Mouse (Mus musculus) stomach, embryonic 16.5 days (tissue): ENCODE measurements around the gene Mtch1. TPM values are rescaled to one million over a fixed set of nuclear protein-coding genes. Genes with fewer than 3 reads are reported as not detected.
"Not testable (repeated sequence)": the region's sequence is repeated elsewhere in the genome, so short reads cannot be mapped to it uniquely, and the experiment has no call there.

ENCODE experiments used
- ATAC-seq: fragments of 200-750 bp; cut with Nextera tagmentation; 2 replicates; pipeline ENCODE4 v1.8.0; 2017; ENCODE audit warnings: moderate number of reproducible peaks, moderate TSS enrichment; ENCODE audit not compliant: insufficient read depth, low FRiP score
- H3K27ac ChIP-seq: fragments of 300-500 bp; sonication (generic); 2 replicates; pipeline ENCODE4 v1.5.1; 2014; ENCODE audit warnings: low read length
- H3K27me3 ChIP-seq: fragments of 300-500 bp; sonication (generic); 2 replicates; pipeline ENCODE4 v1.6.1; 2014; ENCODE audit warnings: low read length, control low read depth, mixed read lengths; ENCODE audit not compliant: control insufficient read depth, insufficient read depth
- H3K36me3 ChIP-seq: fragments of 300-500 bp; sonication (generic); 2 replicates; pipeline ENCODE4 v1.6.1; 2014; ENCODE audit warnings: low read length; ENCODE audit not compliant: control insufficient read depth, insufficient read depth
- H3K4me1 ChIP-seq: fragments of 300-500 bp; sonication (generic); 2 replicates; pipeline ENCODE4 v1.6.1; 2014; ENCODE audit warnings: low read length, control low read depth, mixed read lengths; ENCODE audit not compliant: control insufficient read depth, insufficient read depth
- H3K4me2 ChIP-seq: fragments of 300-500 bp; sonication (generic); 2 replicates; pipeline ENCODE4 v1.6.1; 2014; ENCODE audit warnings: low read depth, low read length, mixed read lengths
- H3K4me3 ChIP-seq: fragments of 300-500 bp; sonication (generic); replicated peaks from 2 replicates; pipeline ENCODE4 v1.5.1; 2014; ENCODE audit warnings: mild to moderate bottlenecking, low read length
- H3K9ac ChIP-seq: fragments of 300-500 bp; sonication (generic); 2 replicates; pipeline ENCODE4 v1.6.1; 2014; ENCODE audit warnings: low read length
- H3K9me3 ChIP-seq: fragments of 300-500 bp; sonication (generic); replicated peaks from 2 replicates; pipeline ENCODE4 v1.6.1; 2016; ENCODE audit warnings: low read length, control low read depth; ENCODE audit not compliant: control insufficient read depth
- WGBS: fragments of 180-500 bp; shearing (Covaris S2); extraction: QIAGEN DNeasy Blood & Tissue Kit; methylation state at CpG from one replicate; pipeline ENCODE4 v1.1.7; 2014; 5-methylcytosine and 5-hydroxymethylcytosine counted together
- polyA plus RNA-seq: library from polyadenylated mRNA; unstranded; fragments of >200 nt; fragmentation: Nextera tagmentation; extraction: Ambion mirVana; gene quantifications from 2 replicates; pipeline ENCODE4 v1.2.1, GENCODE M21; 2015

The Mtch1 gene
- polyA plus RNA-seq, result 91.7 and 102 TPM in 2 replicates

- Histone ChIP-seq H3K36me3 (0 out of 2 replicates have a peak, but pooled peaks cover 9% of the 10 kb centered on the region), H3K27me3 (no peaks in the 10 kb centered on the region), H3K4me3 (peak within 1 kb of the TSS; percentile 74), H3K9ac (peak within 1 kb of the TSS; percentile 89), H3K4me1 (peaks cover 24% of the 10 kb centered on the region), H3K4me2 (peak within 1 kb of the TSS; percentile 88), H3K9me3 (no peaks in the 10 kb centered on the region), H3K27ac (peak within 1 kb of the TSS; percentile 94)
- WGBS, result under 1% methylated on average over 39 of the region's 53 CpGs
- ATAC-seq, result peak; percentile 98
Observed at GRCm38 (mm10) chr17:29347645-29348256, at the start of gene Mtch1. Gene Mtch1, minus strand, starts transcription at chr17:29347934.

DNA sequence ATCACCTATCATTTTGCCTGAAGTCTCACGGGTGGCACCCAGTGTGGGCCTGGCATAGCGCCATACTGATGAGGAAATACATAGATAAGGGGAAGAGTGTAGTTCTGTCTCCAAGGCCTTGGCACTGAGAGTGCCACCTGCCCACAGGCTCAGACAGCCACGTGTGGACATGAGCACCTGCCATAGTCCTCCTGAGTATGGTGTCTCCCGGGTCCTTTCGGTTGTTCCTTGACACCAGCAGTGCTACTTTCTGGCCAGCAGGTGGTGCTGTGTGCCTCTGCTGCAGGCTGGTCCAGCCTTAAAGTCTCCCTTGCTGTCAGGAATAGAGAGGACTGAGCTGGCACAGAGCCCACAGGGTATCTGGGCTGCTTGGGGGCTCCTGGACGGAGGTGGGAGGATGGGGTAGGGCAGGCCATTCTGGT lies 49.1 kb upstream of the Mtch1 start:
- H3K27me3 ChIP-seq, result no peaks in the 10 kb centered on the region
- H3K9me3 ChIP-seq, result no peaks in the 10 kb centered on the region
- H3K4me2 ChIP-seq, result 0 out of 2 replicates have a peak overlapping the region, but pooled peaks have one; percentile 16
- 0 out of 2 replicates have a peak overlapping the region, but pooled peaks have one; percentile 7 for H3K27ac ChIP-seq
- peak overlapping the region; percentile 34; the same call in 1 of the 2 replicates for H3K9ac ChIP-seq
- no peaks in the 10 kb centered on the region for H3K36me3 ChIP-seq
- H3K4me1 ChIP-seq, result peaks cover 37% of the 10 kb centered on the region
- H3K4me3 ChIP-seq, result no peak overlapping the region
- 16% methylated on average over 6 of the region's 6 CpGs for WGBS
- peak; percentile 58 for ATAC-seq

GRCm38 (mm10) chr17:29396056-29396799 lies 48.5 kb upstream of the Mtch1 start:
- H3K4me1 ChIP-seq, result peaks cover 37% of the 10 kb centered on the region
- H3K4me3 ChIP-seq, result no peak overlapping the region
- no peaks in the 10 kb centered on the region for H3K9me3 ChIP-seq
- no peak overlapping the region for H3K27ac ChIP-seq
- 54% methylated on average over 6 of the region's 6 CpGs for WGBS
- H3K9ac ChIP-seq, result no peak overlapping the region
- H3K36me3 ChIP-seq, result no peaks in the 10 kb centered on the region
- no peaks in the 10 kb centered on the region for H3K27me3 ChIP-seq
- no peak overlapping the region for H3K4me2 ChIP-seq
- no peak for ATAC-seq

- Histone ChIP-seq H3K4me2 (no peak overlapping the region), H3K9ac (no peak overlapping the region), H3K27ac (no peak overlapping the region), H3K27me3 (no peaks in the 10 kb centered on the region), H3K4me1 (peaks cover 37% of the 10 kb centered on the region), H3K4me3 (no peak overlapping the region), H3K36me3 (no peaks in the 10 kb centered on the region), H3K9me3 (no peaks in the 10 kb centered on the region)
- ATAC-seq, result no peak
- 53% methylated on average over 7 of the region's 7 CpGs for WGBS
Observed at GRCm38 (mm10) chr17:29395381-29395780, 47.6 kb upstream of the Mtch1 start.

- not testable (repeated sequence) for H3K9ac ChIP-seq
- 74% methylated on average over 2 of the region's 2 CpGs for WGBS
Observed at GRCm38 (mm10) chr17:29394761-29395160, 47.0 kb upstream of the Mtch1 start.

DNA sequence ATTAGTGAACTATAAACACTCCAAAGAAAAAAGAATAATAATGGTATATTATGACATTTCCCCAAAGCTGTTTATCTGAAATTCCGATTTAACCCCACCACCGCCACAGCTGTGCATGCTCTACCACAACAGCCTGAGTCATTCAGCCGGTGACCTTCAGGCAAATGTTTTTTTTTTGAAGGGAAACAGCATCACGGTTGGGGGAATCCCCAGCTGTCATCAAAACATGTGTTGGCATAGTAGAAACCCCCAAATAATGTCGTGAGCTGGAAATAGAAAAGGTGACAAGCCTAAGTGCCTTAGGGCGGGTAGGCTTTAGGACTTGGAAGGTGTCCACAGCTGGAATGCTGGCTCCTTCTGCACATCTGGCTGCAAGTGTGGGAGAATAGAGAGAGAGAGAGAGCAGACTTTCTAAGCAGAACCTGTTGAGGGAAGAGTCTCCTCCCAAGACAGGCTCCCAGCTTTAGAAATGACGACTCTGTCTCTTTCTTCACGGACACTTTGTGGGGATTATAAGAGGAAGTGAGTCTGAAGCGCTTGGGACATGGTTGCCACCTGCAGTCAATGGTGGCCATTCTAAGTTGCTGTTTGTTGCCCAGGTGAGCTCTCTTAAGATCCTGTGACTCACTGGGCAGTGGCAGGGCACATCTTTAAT lies 46.5 kb upstream of the Mtch1 start:
- Histone ChIP-seq H3K27ac (no peak overlapping the region), H3K27me3 (no peaks in the 10 kb centered on the region), H3K4me2 (no peak overlapping the region), H3K9ac (no peak overlapping the region), H3K4me1 (peaks cover 32% of the 10 kb centered on the region), H3K36me3 (no peaks in the 10 kb centered on the region), H3K9me3 (no peaks in the 10 kb centered on the region), H3K4me3 (no peak overlapping the region)
- 36% methylated on average over 9 of the region's 9 CpGs for WGBS
- ATAC-seq, result no peak

More at GRCm38 (mm10) chr17:29394761-29395160, 47.0 kb upstream of the Mtch1 start:
- not testable (repeated sequence) for H3K36me3 ChIP-seq, H3K4me2 ChIP-seq, H3K4me3 ChIP-seq, ATAC-seq, H3K27me3 ChIP-seq, H3K9me3 ChIP-seq, H3K27ac ChIP-seq
- peaks cover 37% of the 10 kb centered on the region for H3K4me1 ChIP-seq

GRCm38 (mm10) chr17:29393335-29394089 lies 45.8 kb upstream of the Mtch1 start:
- ATAC-seq, result no peak
- WGBS, result 56% methylated on average over 14 of the region's 14 CpGs
- Histone ChIP-seq H3K4me3 (no peak overlapping the region), H3K4me1 (peaks cover 25% of the 10 kb centered on the region), H3K9me3 (no peaks in the 10 kb centered on the region), H3K9ac (no peak overlapping the region), H3K36me3 (no peaks in the 10 kb centered on the region), H3K27ac (no peak overlapping the region), H3K4me2 (no peak overlapping the region), H3K27me3 (no peaks in the 10 kb centered on the region)

DNA sequence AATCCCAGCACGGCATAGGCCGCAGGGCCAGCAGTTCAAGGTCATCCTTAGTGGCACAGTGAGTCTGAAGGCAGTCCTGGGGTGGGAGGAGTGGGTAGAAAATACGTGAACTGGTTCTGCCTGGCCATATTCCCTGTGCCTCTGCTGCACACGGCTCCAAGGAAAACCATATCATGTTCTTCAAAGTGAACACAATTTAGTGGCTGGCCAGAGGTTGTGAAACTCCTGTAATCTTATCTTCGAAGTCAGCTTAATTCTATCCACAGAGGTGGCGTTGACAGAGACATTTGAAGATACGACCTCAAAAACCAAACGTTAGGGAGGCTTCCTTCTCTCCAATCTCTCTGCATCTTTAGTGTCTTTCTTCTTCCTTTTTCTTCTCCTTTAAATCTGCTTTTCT lies 43.5 kb upstream of the Mtch1 start:
- WGBS, result 66% methylated on average over 8 of the region's 8 CpGs
- Histone ChIP-seq H3K27me3 (no peaks in the 10 kb centered on the region), H3K4me1 (peaks cover 11% of the 10 kb centered on the region; the same call in 1 of the 2 replicates), H3K9ac (no peak overlapping the region), H3K9me3 (no peaks in the 10 kb centered on the region), H3K4me3 (no peak overlapping the region), H3K27ac (no peak overlapping the region), H3K4me2 (no peak overlapping the region), H3K36me3 (no peaks in the 10 kb centered on the region)
- ATAC-seq, result no peak
